Mouse (Mus musculus) liver, adult 2 months (tissue): ENCODE data around the gene Adk.

Experiments used
- CTCF ChIP-seq: fragments of 200-500 bp; IDR thresholded peaks from 2 replicates; pipeline ENCODE4 v1.5.1; 2011; ENCODE audit warnings: low read depth, low read length, control low read depth
- POLR2A ChIP-seq: fragments of 200-500 bp; IDR thresholded peaks from 2 replicates; pipeline ENCODE4 v1.6.1; 2011; ENCODE audit warnings: low read length, control low read depth; ENCODE audit not compliant: insufficient read depth; ENCODE audit errors: extremely low read depth

DNA sequence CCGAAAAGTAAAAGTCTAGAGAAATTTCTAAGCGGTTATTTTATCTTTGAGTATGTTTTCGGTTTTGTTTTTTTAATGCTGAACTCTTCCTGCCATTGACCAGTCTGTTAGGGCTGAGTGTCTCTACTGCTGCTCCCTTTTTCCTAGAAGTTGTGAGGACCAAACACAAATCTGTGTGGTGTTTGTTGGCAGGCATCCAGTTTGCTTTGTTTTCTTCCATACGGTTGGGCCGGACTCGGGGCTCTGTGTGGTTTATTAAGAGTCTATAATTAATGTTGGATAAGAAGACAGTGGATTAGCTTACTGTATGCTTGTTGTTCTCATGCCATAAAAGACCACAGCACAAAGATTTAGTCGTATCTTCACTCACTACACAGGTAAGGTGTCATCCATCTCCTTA, 233.9 kb downstream of the Adk start:
- TF ChIP-seq CTCF (no peak), POLR2A (no peak)
